Mouse (Mus musculus): ENCODE results near the gene Cpne1. TPM values are rescaled to one million over a fixed set of nuclear protein-coding genes. Genes with fewer than 3 reads are reported as not detected.

Cpne1 gene
- polyA plus RNA-seq, 2 experiments, result 11.5 to 17.9 TPM

GRCm38 (mm10) chr2:156110627-156111357 is 973 bp downstream of the Cpne1 start:
- H3K36me3 ChIP-seq (replicated peaks; ENCODE audit: control insufficient read depth, insufficient read depth, low read depth), result peaks cover 2% of the 10 kb centered on the region
- no peaks in the 10 kb centered on the region for H3K27me3 ChIP-seq (ENCODE audit: control insufficient read depth, insufficient read depth, low read length)
- DNase-seq (ENCODE audit: low read depth in 3 of 3, low spot score in 3 of 3), result peak in 2 of 3 experiments; percentile 24 to 38
- H3K4me2 ChIP-seq (ENCODE audit: low read depth), result peak overlapping the region; percentile 92
- H3K27ac ChIP-seq, result peak overlapping the region; percentile 43
- H3K9ac ChIP-seq (replicated peaks), result peak overlapping the region; percentile 82
- WGBS (ENCODE audit: insufficient replicate concordance), result under 1% methylated on average over 16 of the region's 16 CpGs
- H3K4me1 ChIP-seq (replicated peaks; ENCODE audit: control insufficient read depth in 2 of 2, insufficient read depth in 2 of 2, low read length in 1 of 2), result peaks cover 13 to 20% of the 10 kb centered on the region in 2 experiments
- ATAC-seq (ENCODE audit: insufficient read depth), result peak; percentile 62
- H3K4me3 ChIP-seq (ENCODE audit: insufficient read depth in 1 of 2, low read depth in 2 of 2, low read length in 2 of 2), result peak overlapping the region; percentile 75 to 93
- TF ChIP-seq CTCF (IDR thresholded peaks at IDR 0.05; ENCODE audit: low read depth) (no peak), EP300 (IDR thresholded peaks at IDR 0.05; ENCODE audit: low read depth) (no peak)
- H3K9me3 ChIP-seq (ENCODE audit: control insufficient read depth, low read length), result no peaks in the 10 kb centered on the region

GRCm38 (mm10) chr2:156091926-156092325 is 19.8 kb downstream of the Cpne1 start:
- Histone ChIP-seq H3K36me3 (replicated peaks; ENCODE audit: control insufficient read depth, insufficient read depth, low read depth) (peaks cover 24% of the 10 kb centered on the region), H3K27me3 (ENCODE audit: control insufficient read depth, insufficient read depth, low read length) (no peaks in the 10 kb centered on the region), H3K9me3 (ENCODE audit: control insufficient read depth, low read length) (no peaks in the 10 kb centered on the region), H3K27ac (no peak overlapping the region), H3K4me2 (ENCODE audit: low read depth) (no peak overlapping the region), H3K4me1 (replicated peaks; ENCODE audit: control insufficient read depth in 2 of 2, insufficient read depth in 2 of 2, low read length in 1 of 2) (no peaks in the 10 kb centered on the region), H3K4me3 (ENCODE audit: insufficient read depth in 1 of 2, low read depth in 2 of 2, low read length in 2 of 2) (no peak overlapping the region), H3K9ac (replicated peaks) (no peak overlapping the region)
- DNase-seq (ENCODE audit: low read depth in 3 of 3, low spot score in 3 of 3) (no peak), ATAC-seq (ENCODE audit: insufficient read depth) (no peak)
- no peak for TF ChIP-seq CTCF (IDR thresholded peaks at IDR 0.05; ENCODE audit: low read depth)
- no peak for TF ChIP-seq EP300 (IDR thresholded peaks at IDR 0.05; ENCODE audit: low read depth)
- WGBS (ENCODE audit: insufficient replicate concordance), result 82% methylated on average over 5 of the region's 5 CpGs

DNA sequence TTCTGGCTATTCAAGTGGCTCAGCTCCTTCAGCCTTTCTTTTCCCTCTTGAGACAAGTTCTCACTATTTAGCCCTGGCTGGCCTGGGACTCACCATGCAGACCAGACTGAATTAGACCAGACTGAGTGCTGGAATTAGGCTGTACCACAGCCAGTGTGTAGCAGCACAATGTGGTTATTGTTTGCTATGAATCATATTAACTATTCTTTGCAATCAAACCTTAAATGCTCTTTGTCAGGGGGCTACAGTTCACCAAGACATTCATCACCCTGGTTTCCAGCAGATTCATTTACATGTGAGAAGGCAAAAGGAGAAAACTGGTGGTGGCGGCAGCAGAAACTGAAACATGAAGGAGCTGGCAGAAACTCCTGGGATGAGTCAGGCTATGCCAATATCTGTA is 22.0 kb downstream of the Cpne1 start:
- H3K4me2 ChIP-seq (ENCODE audit: low read depth), result no peak overlapping the region
- DNase-seq (ENCODE audit: low read depth in 3 of 3, low spot score in 3 of 3) (no peak), ATAC-seq (ENCODE audit: insufficient read depth) (no peak)
- no peak overlapping the region for H3K4me3 ChIP-seq (ENCODE audit: insufficient read depth in 1 of 2, low read depth in 2 of 2, low read length in 2 of 2)
- TF ChIP-seq EP300 (IDR thresholded peaks at IDR 0.05; ENCODE audit: low read depth), result no peak
- H3K4me1 ChIP-seq (replicated peaks; ENCODE audit: control insufficient read depth in 2 of 2, insufficient read depth in 2 of 2, low read length in 1 of 2), result no peaks in the 10 kb centered on the region
- H3K27ac ChIP-seq, result no peak overlapping the region
- H3K9ac ChIP-seq (replicated peaks), result no peak overlapping the region
- 74% methylated on average over 1 of the region's 1 CpGs for WGBS (ENCODE audit: insufficient replicate concordance)
- H3K27me3 ChIP-seq (ENCODE audit: control insufficient read depth, insufficient read depth, low read length), result no peaks in the 10 kb centered on the region
- no peaks in the 10 kb centered on the region for H3K9me3 ChIP-seq (ENCODE audit: control insufficient read depth, low read length)
- peaks cover 5% of the 10 kb centered on the region for H3K36me3 ChIP-seq (replicated peaks; ENCODE audit: control insufficient read depth, insufficient read depth, low read depth)

DNA sequence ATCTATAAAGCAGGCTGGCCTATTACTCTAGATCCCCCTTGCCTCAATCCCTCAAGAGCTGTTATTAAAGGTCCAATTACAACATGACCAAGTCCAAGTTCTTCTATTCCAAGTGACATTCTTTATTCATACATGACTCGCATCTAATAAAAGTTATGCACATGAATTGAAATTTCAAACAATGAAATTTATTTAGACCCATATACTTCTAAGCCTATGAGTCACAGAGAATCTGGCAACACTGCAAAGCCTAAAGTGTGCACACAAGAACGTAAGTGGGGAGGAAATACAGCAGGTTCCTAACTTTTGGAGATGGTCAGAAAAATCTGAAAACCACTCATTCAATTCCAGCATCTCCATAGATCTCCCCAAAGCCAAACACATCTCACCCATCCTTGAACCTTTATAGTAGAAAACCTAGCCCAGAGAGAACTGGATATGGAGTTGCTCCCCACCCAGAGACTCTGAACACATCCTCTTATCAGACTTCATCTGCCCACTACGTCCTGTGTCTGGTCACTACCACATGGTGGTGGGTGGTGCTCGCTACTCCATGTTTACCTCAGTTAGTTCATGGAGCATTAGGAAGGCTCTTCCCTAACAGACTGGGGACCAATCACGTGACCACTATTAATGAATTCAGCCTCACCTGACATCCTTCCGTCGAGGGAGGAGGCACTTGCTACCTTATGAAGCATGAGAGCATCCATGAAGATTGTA is 24.2 kb downstream of the Cpne1 start:
- WGBS (ENCODE audit: insufficient replicate concordance), result 69% methylated on average over 7 of the region's 7 CpGs
- ATAC-seq (ENCODE audit: insufficient read depth) (no peak), DNase-seq (ENCODE audit: low read depth in 3 of 3, low spot score in 3 of 3) (no peak)
- Histone ChIP-seq H3K4me2 (ENCODE audit: low read depth) (no peak overlapping the region), H3K27me3 (ENCODE audit: control insufficient read depth, insufficient read depth, low read length) (no peaks in the 10 kb centered on the region), H3K4me1 (replicated peaks; ENCODE audit: control insufficient read depth in 2 of 2, insufficient read depth in 2 of 2, low read length in 1 of 2) (peaks cover 4 to 5% of the 10 kb centered on the region in 2 experiments; a peak in 2 of 4 replicates), H3K27ac (no peak overlapping the region), H3K4me3 (ENCODE audit: insufficient read depth in 1 of 2, low read depth in 2 of 2, low read length in 2 of 2) (no peak overlapping the region), H3K9ac (replicated peaks) (no peak overlapping the region), H3K9me3 (ENCODE audit: control insufficient read depth, low read length) (no peaks in the 10 kb centered on the region), H3K36me3 (replicated peaks; ENCODE audit: control insufficient read depth, insufficient read depth, low read depth) (peaks cover 5% of the 10 kb centered on the region)
- TF ChIP-seq CTCF (IDR thresholded peaks at IDR 0.05; ENCODE audit: low read depth) (no peak), EP300 (IDR thresholded peaks at IDR 0.05; ENCODE audit: low read depth) (no peak)

GRCm38 (mm10) chr2:156084541-156084940 is 27.2 kb downstream of the Cpne1 start:
- WGBS (ENCODE audit: insufficient replicate concordance), result 82% methylated on average over 3 of the region's 3 CpGs
- H3K4me3 ChIP-seq (ENCODE audit: insufficient read depth in 1 of 2, low read depth in 2 of 2, low read length in 2 of 2), result no peak overlapping the region
- H3K4me2 ChIP-seq (ENCODE audit: low read depth), result no peak overlapping the region
- no peak for TF ChIP-seq EP300 (IDR thresholded peaks at IDR 0.05; ENCODE audit: low read depth)
- TF ChIP-seq CTCF (IDR thresholded peaks at IDR 0.05; ENCODE audit: low read depth), result no peak
- ATAC-seq (ENCODE audit: insufficient read depth), result no peak
- no peaks in the 10 kb centered on the region for H3K9me3 ChIP-seq (ENCODE audit: control insufficient read depth, low read length)
- no peak overlapping the region for H3K27ac ChIP-seq
- peaks cover 4 to 5% of the 10 kb centered on the region in 2 experiments; a peak in 2 of 4 replicates for H3K4me1 ChIP-seq (replicated peaks; ENCODE audit: control insufficient read depth in 2 of 2, insufficient read depth in 2 of 2, low read length in 1 of 2)
- H3K27me3 ChIP-seq (ENCODE audit: control insufficient read depth, insufficient read depth, low read length), result no peaks in the 10 kb centered on the region
- H3K9ac ChIP-seq (replicated peaks), result no peak overlapping the region
- no peak for DNase-seq (ENCODE audit: low read depth in 3 of 3, low spot score in 3 of 3)
- no peaks in the 10 kb centered on the region for H3K36me3 ChIP-seq (replicated peaks; ENCODE audit: control insufficient read depth, insufficient read depth, low read depth)

Measured in liver, embryonic 14.5 days (tissue).